Mouse (Mus musculus): ENCODE results near the gene Apoc1. TPM values are rescaled to one million over a fixed set of nuclear protein-coding genes. Genes with fewer than 3 reads are reported as not detected.

Gene Apoc1
- polyA plus RNA-seq, 1 experiment: not detected

DNA sequence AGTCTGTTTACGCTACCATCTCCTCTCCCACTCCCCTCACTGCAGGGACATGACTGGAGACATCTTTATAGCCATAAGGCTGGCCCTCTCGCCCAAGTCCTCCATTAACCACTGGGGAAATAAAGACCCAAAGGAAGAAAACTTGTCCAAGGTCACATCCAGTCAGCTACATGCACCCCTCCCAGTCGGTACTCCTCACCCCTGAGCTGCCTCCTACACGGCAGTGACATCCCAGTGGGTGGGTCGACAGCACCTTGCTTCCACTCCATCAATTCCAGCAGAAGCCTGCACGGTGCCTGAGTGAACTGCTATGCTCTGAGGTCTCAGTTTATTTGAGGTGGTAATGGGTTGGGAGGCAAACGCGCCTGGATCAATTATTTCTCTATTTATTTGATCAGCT, 28.5 kb downstream of the Apoc1 start:
- Histone ChIP-seq H3K4me1 (ENCODE audit: control insufficient read depth, insufficient read depth, low read length) (peaks cover 31% of the 10 kb centered on the region), H3K4me3 (ENCODE audit: insufficient read depth, low read length) (peak overlapping the region; percentile 96), H3K27ac (ENCODE audit: insufficient read depth, low read depth, low read length) (no peak overlapping the region)
- TF ChIP-seq POLR2A (IDR thresholded peaks at IDR 0.05; ENCODE audit: borderline replicate concordance, low read depth, low read length) (no peak), CTCF (IDR thresholded peaks at IDR 0.05; ENCODE audit: low read depth, low read length) (no peak)

DNA sequence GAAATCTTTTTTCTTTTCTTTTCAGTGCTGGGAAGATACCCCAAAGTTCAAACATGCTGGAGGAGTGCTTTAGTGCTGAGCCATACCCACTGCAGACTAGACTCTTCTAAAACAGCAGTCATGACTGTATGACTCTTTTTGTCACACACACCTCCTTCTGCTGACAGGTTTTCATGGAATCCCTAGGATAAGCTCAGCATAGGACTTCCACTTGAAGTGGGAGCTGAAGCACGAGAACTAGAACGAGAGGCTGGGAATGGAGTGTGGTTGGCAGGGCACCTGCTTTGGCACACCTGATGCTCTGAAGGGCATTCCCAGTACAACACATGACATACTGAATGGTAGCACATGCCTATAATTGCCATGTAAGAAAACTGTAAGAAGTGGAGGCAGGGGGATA, 39.8 kb downstream of the Apoc1 start:
- H3K4me1 ChIP-seq (ENCODE audit: control insufficient read depth, insufficient read depth, low read length): no peaks in the 10 kb centered on the region
- TF ChIP-seq CTCF (IDR thresholded peaks at IDR 0.05; ENCODE audit: low read depth, low read length) (no peak), POLR2A (IDR thresholded peaks at IDR 0.05; ENCODE audit: borderline replicate concordance, low read depth, low read length) (no peak)
- no peak overlapping the region for H3K27ac ChIP-seq (ENCODE audit: insufficient read depth, low read depth, low read length)
- no peak overlapping the region for H3K4me3 ChIP-seq (ENCODE audit: insufficient read depth, low read length)

DNA sequence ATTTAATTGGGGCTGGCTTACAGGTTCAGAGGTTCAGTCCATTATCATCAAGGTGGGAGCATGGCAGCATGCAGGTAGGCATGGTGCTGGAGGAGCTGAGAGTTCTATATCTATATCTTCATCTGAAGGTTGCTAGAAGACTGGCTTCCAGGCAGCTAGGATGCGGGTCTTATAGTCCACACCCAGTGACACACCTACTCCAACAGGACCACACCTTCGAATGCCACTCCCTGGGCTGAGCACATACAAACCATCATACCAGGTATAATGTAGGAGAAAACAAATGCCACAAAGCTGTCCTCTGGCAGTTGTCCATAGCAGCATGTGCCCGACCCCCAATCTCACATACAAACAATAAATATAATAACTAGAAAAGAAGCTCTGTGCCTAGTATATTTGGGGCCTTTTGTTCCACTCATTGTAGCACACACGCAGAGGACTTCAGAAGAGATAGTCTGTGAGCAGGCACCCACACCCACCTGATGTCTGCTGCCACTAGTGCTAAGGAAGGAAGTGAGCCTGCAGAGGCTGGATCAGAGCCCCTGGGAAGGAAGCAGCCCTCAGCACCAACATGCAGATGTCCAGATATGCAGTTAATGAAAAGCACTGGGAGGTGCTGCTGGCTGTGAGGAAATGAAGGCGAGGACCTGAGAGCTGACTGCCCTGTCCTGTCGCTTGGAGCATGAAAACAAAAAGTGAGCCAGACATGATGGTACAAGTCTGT, 41.2 kb downstream of the Apoc1 start:
- TF ChIP-seq POLR2A (IDR thresholded peaks at IDR 0.05; ENCODE audit: borderline replicate concordance, low read depth, low read length): no peak
- TF ChIP-seq CTCF (IDR thresholded peaks at IDR 0.05; ENCODE audit: low read depth, low read length): no peak
- H3K4me3 ChIP-seq (ENCODE audit: insufficient read depth, low read length): no peak overlapping the region
- no peak overlapping the region for H3K27ac ChIP-seq (ENCODE audit: insufficient read depth, low read depth, low read length)
- H3K4me1 ChIP-seq (ENCODE audit: control insufficient read depth, insufficient read depth, low read length): no peaks in the 10 kb centered on the region

DNA sequence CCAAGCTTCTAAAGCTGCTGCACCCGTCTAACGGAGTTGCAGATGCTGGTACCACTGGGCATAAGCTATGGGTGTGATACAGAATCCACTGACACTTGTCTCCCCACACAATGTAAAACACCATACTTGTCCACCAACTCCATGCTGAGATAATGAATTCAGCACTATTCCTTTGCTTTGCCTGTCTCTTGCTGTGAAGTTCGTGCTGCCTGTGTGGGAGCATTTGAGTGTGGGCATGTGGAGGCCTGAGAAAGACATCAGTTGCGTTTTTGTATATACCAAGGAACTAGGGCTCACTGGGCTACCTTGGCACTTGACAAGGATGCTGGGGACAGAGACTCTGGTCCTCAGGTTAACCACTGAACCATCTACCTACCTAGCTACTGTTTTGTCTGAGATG, 51.2 kb downstream of the Apoc1 start:
- H3K27ac ChIP-seq (ENCODE audit: insufficient read depth, low read depth, low read length): no peak overlapping the region
- no peaks in the 10 kb centered on the region for H3K4me1 ChIP-seq (ENCODE audit: control insufficient read depth, insufficient read depth, low read length)
- no peak overlapping the region for H3K4me3 ChIP-seq (ENCODE audit: insufficient read depth, low read length)
- TF ChIP-seq CTCF (IDR thresholded peaks at IDR 0.05; ENCODE audit: low read depth, low read length): no peak
- no peak for TF ChIP-seq POLR2A (IDR thresholded peaks at IDR 0.05; ENCODE audit: borderline replicate concordance, low read depth, low read length)

Other genes with a start within 250 kb of the Apoc1 start
- gene Mark4, start 233.8 kb downstream of the Apoc1 start, polyA plus RNA-seq (2012; ENCODE audit: insufficient read depth, insufficient read length, missing spikeins): 21.3 and 21.4 TPM in 2 replicates
- not detected in 2 replicates for gene Exoc3l2, start 229.3 kb downstream of the Apoc1 start, polyA plus RNA-seq (2012; ENCODE audit: insufficient read depth, insufficient read length, missing spikeins)
- 9.7 and 11.0 TPM in 2 replicates for gene Bloc1s3, start 184.3 kb downstream of the Apoc1 start, polyA plus RNA-seq (2012; ENCODE audit: insufficient read depth, insufficient read length, missing spikeins)
- gene Trappc6a, start 184.3 kb downstream of the Apoc1 start, polyA plus RNA-seq (2012; ENCODE audit: insufficient read depth, insufficient read length, missing spikeins): 51.4 and 57.0 TPM in 2 replicates
- gene Nkpd1, start 174.8 kb downstream of the Apoc1 start, polyA plus RNA-seq (2012; ENCODE audit: insufficient read depth, insufficient read length, missing spikeins): not detected in 2 replicates
- gene Ppp1r37, start 129.6 kb downstream of the Apoc1 start, polyA plus RNA-seq (2012; ENCODE audit: insufficient read depth, insufficient read length, missing spikeins): 19.3 and 25.7 TPM in 2 replicates
- gene Zfp296, start 115.4 kb downstream of the Apoc1 start, polyA plus RNA-seq (2012; ENCODE audit: insufficient read depth, insufficient read length, missing spikeins): 0.60 TPM in 1 of 2 replicates, not detected in the other
- gene Gemin7, start 115.1 kb downstream of the Apoc1 start, polyA plus RNA-seq (2012; ENCODE audit: insufficient read depth, insufficient read length, missing spikeins): 51.6 and 52.0 TPM in 2 replicates
- gene Clasrp, start 88.2 kb downstream of the Apoc1 start, polyA plus RNA-seq (2012; ENCODE audit: insufficient read depth, insufficient read length, missing spikeins): 41.1 and 53.9 TPM in 2 replicates
- 33.2 and 35.7 TPM in 2 replicates for gene Relb, start 63.2 kb downstream of the Apoc1 start, polyA plus RNA-seq (2012; ENCODE audit: insufficient read depth, insufficient read length, missing spikeins)
- gene Clptm1, start 27.6 kb downstream of the Apoc1 start, polyA plus RNA-seq (2012; ENCODE audit: insufficient read depth, insufficient read length, missing spikeins): 81.9 and 95.3 TPM in 2 replicates
- gene Apoc2, start 14.7 kb downstream of the Apoc1 start, polyA plus RNA-seq (2012; ENCODE audit: insufficient read depth, insufficient read length, missing spikeins): 56.2 and 70.4 TPM in 2 replicates
- not detected in 2 replicates for gene Gm44805, start 11.2 kb downstream of the Apoc1 start, polyA plus RNA-seq (2012; ENCODE audit: insufficient read depth, insufficient read length, missing spikeins)
- gene Apoc4, start 11.2 kb downstream of the Apoc1 start, polyA plus RNA-seq (2012; ENCODE audit: insufficient read depth, insufficient read length, missing spikeins): not detected in 2 replicates
- 16,287 and 16,533 TPM in 2 replicates for gene Apoe, start 6.5 kb upstream of the Apoc1 start, polyA plus RNA-seq (2012; ENCODE audit: insufficient read depth, insufficient read length, missing spikeins)
- gene Tomm40, start 22.8 kb upstream of the Apoc1 start, polyA plus RNA-seq (2012; ENCODE audit: insufficient read depth, insufficient read length, missing spikeins): 23.8 and 25.2 TPM in 2 replicates
- 12.7 and 12.9 TPM in 2 replicates for gene Nectin2, start 57.8 kb upstream of the Apoc1 start, polyA plus RNA-seq (2012; ENCODE audit: insufficient read depth, insufficient read length, missing spikeins)
- gene Bcam, start 78.4 kb upstream of the Apoc1 start, polyA plus RNA-seq (2012; ENCODE audit: insufficient read depth, insufficient read length, missing spikeins): 0.52 and 2.6 TPM in 2 replicates
- not detected in 2 replicates for gene Cblc, start 104.1 kb upstream of the Apoc1 start, polyA plus RNA-seq (2012; ENCODE audit: insufficient read depth, insufficient read length, missing spikeins)
- 60.7 and 72.2 TPM in 2 replicates for gene Bcl3, start 130.1 kb upstream of the Apoc1 start, polyA plus RNA-seq (2012; ENCODE audit: insufficient read depth, insufficient read length, missing spikeins)
- gene Gm19345, start 159.3 kb upstream of the Apoc1 start, polyA plus RNA-seq (2012; ENCODE audit: insufficient read depth, insufficient read length, missing spikeins): not detected in 2 replicates
- gene Ceacam16, start 168.6 kb upstream of the Apoc1 start, polyA plus RNA-seq (2012; ENCODE audit: insufficient read depth, insufficient read length, missing spikeins): 1.6 and 3.5 TPM in 2 replicates
- gene Ceacam19, start 195.3 kb upstream of the Apoc1 start, polyA plus RNA-seq (2012; ENCODE audit: insufficient read depth, insufficient read length, missing spikeins): 8.1 and 8.5 TPM in 2 replicates
- gene Pvr, start 228.5 kb upstream of the Apoc1 start, polyA plus RNA-seq (2012; ENCODE audit: insufficient read depth, insufficient read length, missing spikeins): 13.0 and 16.9 TPM in 2 replicates